Mouse (Mus musculus): Measurements from ENCODE around the gene Pou1f1.

Gene Pou1f1

GRCm38 (mm10) chr16:65520211-65520610 lies at the start of gene Pou1f1:
Pou1f1 (plus strand) TSS chr16:65520511.
- no peak for DNase-seq (ENCODE audit: low read depth)

GRCm38 (mm10) chr16:65470650-65471049 lies 49.7 kb upstream of the Pou1f1 start:
- no peak for DNase-seq (ENCODE audit: low read depth)

- peak; percentile 47 for DNase-seq (ENCODE audit: low read depth)
Measured at GRCm38 (mm10) chr16:65472472-65473001, 47.8 kb upstream of the Pou1f1 start.

GRCm38 (mm10) chr16:65485726-65486125 lies 34.6 kb upstream of the Pou1f1 start:
- DNase-seq (ENCODE audit: low read depth): no peak

GRCm38 (mm10) chr16:65496030-65496429 lies 24.3 kb upstream of the Pou1f1 start:
- DNase-seq (ENCODE audit: low read depth): no peak

GRCm38 (mm10) chr16:65497049-65497448 lies 23.3 kb upstream of the Pou1f1 start:
- peak; percentile 30 for DNase-seq (ENCODE audit: low read depth)

- DNase-seq (ENCODE audit: low read depth): no peak
Measured at GRCm38 (mm10) chr16:65514223-65514622, 6.1 kb upstream of the Pou1f1 start.

GRCm38 (mm10) chr16:65526004-65526403 lies 5.7 kb downstream of the Pou1f1 start:
- DNase-seq (ENCODE audit: low read depth): no peak

GRCm38 (mm10) chr16:65526695-65527094 lies 6.4 kb downstream of the Pou1f1 start:
- no peak for DNase-seq (ENCODE audit: low read depth)

- no peak for DNase-seq (ENCODE audit: low read depth)
Measured at GRCm38 (mm10) chr16:65529589-65529988, 9.3 kb downstream of the Pou1f1 start.

- no peak for DNase-seq (ENCODE audit: low read depth)
Measured at GRCm38 (mm10) chr16:65531663-65532062, 11.4 kb downstream of the Pou1f1 start.

GRCm38 (mm10) chr16:65533315-65533999 lies 13.1 kb downstream of the Pou1f1 start:
- DNase-seq (ENCODE audit: low read depth): peak; percentile 45

- DNase-seq (ENCODE audit: low read depth): no peak
Measured at GRCm38 (mm10) chr16:65543676-65544293, 23.5 kb downstream of the Pou1f1 start.

- DNase-seq (ENCODE audit: low read depth): no peak
Measured at GRCm38 (mm10) chr16:65548960-65549359, 28.6 kb downstream of the Pou1f1 start.

GRCm38 (mm10) chr16:65550814-65551213 lies 30.5 kb downstream of the Pou1f1 start:
- no peak for DNase-seq (ENCODE audit: low read depth)

GRCm38 (mm10) chr16:65554267-65554666 lies 34.0 kb downstream of the Pou1f1 start:
- DNase-seq (ENCODE audit: low read depth): no peak

GRCm38 (mm10) chr16:65557369-65557768 lies 37.1 kb downstream of the Pou1f1 start:
- DNase-seq (ENCODE audit: low read depth): no peak

GRCm38 (mm10) chr16:65559591-65559990 lies 39.3 kb downstream of the Pou1f1 start:
- no peak for DNase-seq (ENCODE audit: low read depth)

- peak; percentile 44 for DNase-seq (ENCODE audit: low read depth)
Measured at GRCm38 (mm10) chr16:65560996-65561962, 41.0 kb downstream of the Pou1f1 start.

GRCm38 (mm10) chr16:65561963-65562863 lies 41.9 kb downstream of the Pou1f1 start, which contains the start of gene Chmp2b:
Chmp2b (minus strand) TSS chr16:65562726.
- peak; percentile 90 for DNase-seq (ENCODE audit: low read depth)

- DNase-seq (ENCODE audit: low read depth): no peak
Measured at GRCm38 (mm10) chr16:65562864-65563206, 42.5 kb downstream of the Pou1f1 start.
